Mouse (Mus musculus) embryonic fibroblast, embryonic 13.5 days (primary cell): Measurements from ENCODE around the gene Camk1d.

Experiments
- CTCF ChIP-seq: IDR thresholded peaks from 2 replicates; pipeline ENCODE4 v1.5.1; 2011; ENCODE audit warnings: mild to moderate bottlenecking, control low read depth, low read length, moderate library complexity, borderline replicate concordance; ENCODE audit not compliant: insufficient read depth
- POLR2A ChIP-seq: IDR thresholded peaks from 2 replicates; pipeline ENCODE4 v1.6.1; 2011; ENCODE audit warnings: low read depth, mild to moderate bottlenecking, control low read depth, low read length, moderate library complexity

DNA sequence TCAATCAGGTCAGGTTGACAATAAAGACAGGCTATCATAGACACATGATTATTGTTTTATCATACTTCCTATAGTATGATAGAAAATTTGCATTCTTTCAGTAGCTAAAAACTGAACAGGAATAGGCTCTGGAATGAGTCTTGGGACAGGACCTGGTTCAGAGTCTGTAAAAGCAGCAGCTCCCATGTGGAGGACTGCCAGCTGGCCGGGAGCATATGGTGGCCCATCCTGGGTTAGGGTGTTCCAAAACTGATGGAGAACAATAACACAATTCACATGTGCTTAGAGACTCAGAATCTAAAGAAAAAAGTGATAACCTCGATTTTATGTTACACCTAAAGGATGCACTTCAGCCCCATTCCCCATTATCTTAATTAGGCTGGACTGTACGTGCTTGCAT lies 343.0 kb downstream of the Camk1d start:
- no peak for TF ChIP-seq POLR2A
- no peak for TF ChIP-seq CTCF
